11 mouse cellular contexts compared by ENCODE assay signal in the genomic region with DNA sequence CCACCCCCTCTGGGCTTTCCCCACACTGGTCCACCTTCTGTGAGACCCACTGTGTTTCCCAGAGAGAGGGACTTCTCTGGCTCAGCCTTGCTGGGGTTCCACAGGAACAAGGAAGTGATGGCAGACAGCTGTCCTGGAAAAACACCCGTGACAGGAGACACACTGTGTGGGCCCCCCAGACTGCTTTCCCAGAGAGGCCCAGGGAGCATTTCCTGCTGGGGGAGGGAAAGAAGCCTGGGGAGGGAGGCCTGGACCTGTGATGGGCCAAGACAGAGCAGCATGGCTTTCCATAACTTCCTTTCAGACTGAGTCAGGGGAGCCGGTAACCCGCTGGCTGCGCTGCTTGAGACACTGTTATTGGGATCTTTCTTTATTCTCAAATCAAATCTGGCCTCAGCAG. TPM values are rescaled to one million over a fixed set of nuclear protein-coding genes. Genes with fewer than 3 reads are reported as not detected.
DNase-seq lines count a peak whose midpoint lies in the region; ATAC-seq and TF ChIP-seq lines count a peak whose summit lies in the region.
"Had no signal": no experiment of that assay in that cellular context is flagged by ENCODE, and none has a peak within 500 bp of the region (broad histone marks: within the 10 kb centered on the region; RNA-seq: fewer than 3 reads in every experiment).

No protein-coding gene starts in this region.

- H3K36me3 ChIP-seq in midbrain, embryonic 14.5 days (ENCODE audit: control insufficient read depth, insufficient read depth, low read length), result no peaks in the 10 kb centered on the region
- no peaks in the 10 kb centered on the region for H3K36me3 ChIP-seq in midbrain, embryonic 15.5 days (replicated peaks)
- no peaks in the 10 kb centered on the region for H3K36me3 ChIP-seq in stomach, postnatal 0 days (ENCODE audit: control insufficient read depth, insufficient read depth, low read length)

- H3K4me2 ChIP-seq in midbrain, embryonic 14.5 days (ENCODE audit: low read length), result no peak overlapping the region
- H3K4me2 ChIP-seq in midbrain, embryonic 15.5 days, result no peak overlapping the region
- no peak overlapping the region; the same call in 1 of the 2 replicates for H3K4me2 ChIP-seq in stomach, postnatal 0 days (replicated peaks; ENCODE audit: low read depth)

- no peak for TF ChIP-seq CTCF in stomach, postnatal 0 days (IDR thresholded peaks at IDR 0.05; ENCODE audit: low read depth)

- no peak overlapping the region for H3K9ac ChIP-seq in midbrain, embryonic 14.5 days (replicated peaks; ENCODE audit: low read length)
- H3K9ac ChIP-seq in midbrain, embryonic 15.5 days, result no peak overlapping the region
- no peak overlapping the region; the same call in 1 of the 2 replicates for H3K9ac ChIP-seq in stomach, postnatal 0 days (ENCODE audit: low read length)

- no peaks in the 10 kb centered on the region for H3K9me3 ChIP-seq in midbrain, embryonic 14.5 days (ENCODE audit: control insufficient read depth, low read length)
- H3K9me3 ChIP-seq in midbrain, embryonic 15.5 days, result no peaks in the 10 kb centered on the region
- H3K9me3 ChIP-seq in stomach, postnatal 0 days (ENCODE audit: control insufficient read depth, low read length), result no peaks in the 10 kb centered on the region
- H3K9me3 ChIP-seq: megakaryocyte, embryonic 14.5 days had no signal

- 70% methylated on average over 4 of the region's 4 CpGs for WGBS in midbrain, embryonic 14.5 days
- WGBS in midbrain, embryonic 15.5 days, result 68% methylated on average over 4 of the region's 4 CpGs
- WGBS in stomach, postnatal 0 days, result 26% methylated on average over 4 of the region's 4 CpGs

- no peaks in the 10 kb centered on the region for H3K4me1 ChIP-seq in midbrain, embryonic 14.5 days (ENCODE audit: control insufficient read depth, insufficient read depth, low read length)
- H3K4me1 ChIP-seq in midbrain, embryonic 15.5 days, result no peaks in the 10 kb centered on the region
- H3K4me1 ChIP-seq in stomach, postnatal 0 days (replicated peaks; ENCODE audit: control insufficient read depth, insufficient read depth), result peaks cover 13% of the 10 kb centered on the region; the same call in 1 of the 2 replicates

- H3K27ac ChIP-seq in midbrain, embryonic 14.5 days (replicated peaks; ENCODE audit: low read depth, low read length), result 0 out of 2 replicates have a peak overlapping the region, but pooled peaks have one; percentile 13
- H3K27ac ChIP-seq in midbrain, embryonic 15.5 days, result no peak overlapping the region
- peak overlapping the region; percentile 88 for H3K27ac ChIP-seq in stomach, postnatal 0 days (replicated peaks)

- no peaks in the 10 kb centered on the region for H3K27me3 ChIP-seq in midbrain, embryonic 14.5 days (ENCODE audit: control insufficient read depth, insufficient read depth, low read length)
- H3K27me3 ChIP-seq in midbrain, embryonic 15.5 days (replicated peaks), result no peaks in the 10 kb centered on the region
- no peaks in the 10 kb centered on the region for H3K27me3 ChIP-seq in stomach, postnatal 0 days (ENCODE audit: control insufficient read depth, insufficient read depth, low read length)
- H3K27me3 ChIP-seq: Patski had no signal

- DNase-seq in adrenal gland, postnatal 10 days, result peak; percentile 30
- DNase-seq in adrenal gland, postnatal 25 days, result no peak
- DNase-seq in midbrain, embryonic 14.5 days, result no peak
- peak; percentile 74 for DNase-seq in kidney, postnatal 14 days
- DNase-seq in stomach, postnatal 0 days (ENCODE audit: low spot score), result no peak
- no peak for DNase-seq in ovary, postnatal 10 days (ENCODE audit: low spot score)
- DNase-seq: thymus, postnatal 4 days had no signal

- ATAC-seq in midbrain, embryonic 14.5 days (ENCODE audit: low FRiP score, low TSS enrichment), result no peak
- no peak for ATAC-seq in midbrain, embryonic 15.5 days (replicated peaks)
- ATAC-seq in stomach, postnatal 0 days (ENCODE audit: low FRiP score, low TSS enrichment), result no peak; the same call in 1 of the 2 replicates
- no peak for ATAC-seq in megakaryocyte, adult 5-6 weeks (ENCODE audit: poor library complexity, severe bottlenecking)
- ATAC-seq: Patski had no signal

- H3K4me3 ChIP-seq in midbrain, embryonic 14.5 days (replicated peaks; ENCODE audit: low read depth, low read length), result no peak overlapping the region
- H3K4me3 ChIP-seq in midbrain, embryonic 15.5 days, result no peak overlapping the region
- H3K4me3 ChIP-seq in stomach, postnatal 0 days (ENCODE audit: low read depth, low read length), result no peak overlapping the region
- H3K4me3 ChIP-seq: megakaryocyte, embryonic 14.5 days had no signal

- no peak for TF ChIP-seq EP300 in stomach, postnatal 0 days (optimal IDR thresholded peaks at IDR 0.05)

RNA-seq across cellular contexts. Expression of a gene that starts 8.8 kb away (rescaled TPM):
- 10 to 100 TPM; 24.8 to 46.9 TPM for total RNA-seq in adrenal gland, postnatal 10 days (2021)
- total RNA-seq in adrenal gland, postnatal 25 days (2021), result 7.7 and 16.8 TPM in 2 replicates
- 2.3 and 7.9 TPM in 2 replicates for polyA plus RNA-seq in midbrain, embryonic 14.5 days (2014; fragmentation: Nextera tagmentation; extraction: Ambion mirVana)
- 5.1 and 6.4 TPM in 2 replicates for polyA plus RNA-seq in midbrain, embryonic 15.5 days (2015; fragmentation: Nextera tagmentation; extraction: Ambion mirVana)
- 30.9 and 31.9 TPM in 2 replicates for polyA plus RNA-seq in stomach, postnatal 0 days (2015; fragmentation: Nextera tagmentation; extraction: Ambion mirVana)
- 7.0 and 7.2 TPM in 2 replicates for total RNA-seq in megakaryocyte, adult 5-6 weeks (2015)
- 3.2 and 3.7 TPM in 2 replicates for total RNA-seq in megakaryocyte, adult 5-6 weeks (2017)

RNA-seq across cellular contexts. Expression of a gene that starts 20.7 kb away (rescaled TPM):
- not detected for total RNA-seq in adrenal gland, postnatal 10 days (2021)
- not detected in 2 replicates for total RNA-seq in adrenal gland, postnatal 25 days (2021)
- polyA plus RNA-seq in midbrain, embryonic 14.5 days (2014; fragmentation: Nextera tagmentation; extraction: Ambion mirVana), result 0.08 TPM in 1 of 2 replicates, not detected in the other
- 0.08 and 0.14 TPM in 2 replicates for polyA plus RNA-seq in midbrain, embryonic 15.5 days (2015; fragmentation: Nextera tagmentation; extraction: Ambion mirVana)
- polyA plus RNA-seq in stomach, postnatal 0 days (2015; fragmentation: Nextera tagmentation; extraction: Ambion mirVana), result 1.7 and 2.5 TPM in 2 replicates
- total RNA-seq in megakaryocyte, adult 5-6 weeks (2015), result not detected in 2 replicates
- not detected in 2 replicates for total RNA-seq in megakaryocyte, adult 5-6 weeks (2017)

Comparison
In these comparisons a context has a peak if more than half of its experiments do, and no peak if none do; other contexts are left out.
1. DNase-seq: peak in adrenal gland, postnatal 10 days (single experiment) and kidney, postnatal 14 days (single experiment); none in adrenal gland, postnatal 25 days (single experiment), midbrain, embryonic 14.5 days (single experiment), stomach, postnatal 0 days (single experiment) and ovary, postnatal 10 days (single experiment).